Mouse (Mus musculus): ENCODE data around the gene Mei1.

The Mei1 gene

DNA sequence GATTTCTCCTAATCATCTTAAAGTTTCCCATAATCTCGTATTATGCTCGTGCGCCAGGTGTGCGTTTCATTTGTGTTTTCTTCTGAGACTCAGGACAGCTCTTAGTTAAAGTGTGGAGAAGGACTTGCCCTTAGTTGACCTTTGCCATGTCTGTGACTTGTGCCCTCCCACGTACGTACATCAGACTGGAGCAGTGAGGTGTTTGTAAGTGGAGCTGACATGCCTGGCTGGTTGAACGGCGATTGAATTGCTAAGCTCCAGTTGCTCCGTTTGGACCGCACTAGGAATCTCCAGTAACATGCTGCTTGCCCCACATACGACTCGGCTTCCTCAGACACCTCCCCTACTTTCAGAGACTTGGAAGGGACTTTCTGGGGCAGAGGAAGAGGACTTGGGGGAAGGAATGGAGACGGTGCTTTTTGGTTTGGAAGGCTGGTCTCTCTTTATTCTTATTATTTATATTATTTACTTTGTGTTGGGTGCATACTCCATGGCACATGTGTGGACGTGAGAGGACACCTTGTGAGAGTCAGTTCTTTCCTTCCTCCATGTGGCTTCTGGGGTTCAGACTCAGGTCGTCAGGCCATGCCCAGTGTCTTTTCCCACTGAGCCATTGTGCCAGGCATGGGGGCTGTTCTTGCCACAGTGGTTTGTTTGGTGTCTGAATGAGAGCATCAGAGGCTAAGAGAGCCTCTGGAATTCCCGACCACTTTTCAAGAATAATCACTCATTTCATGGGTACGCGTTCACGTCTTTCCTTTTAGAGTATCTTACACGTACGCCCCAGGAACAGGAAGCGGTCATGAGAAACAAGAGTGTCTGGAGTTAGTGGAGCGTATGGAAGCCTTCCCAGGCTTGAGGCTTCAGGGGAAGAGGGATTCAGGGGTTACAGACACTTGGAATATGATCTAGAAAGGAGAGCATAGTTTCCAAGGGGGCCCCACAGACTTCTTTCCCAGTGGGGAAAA lies 97.7 kb downstream of the Mei1 start:
- ATAC-seq (ENCODE audit: insufficient number of reproducible peaks, low FRiP score, low TSS enrichment) = no peak

- ATAC-seq (ENCODE audit: insufficient number of reproducible peaks, low FRiP score, low TSS enrichment) = no peak
These were observed 99.9 kb downstream of the Mei1 start for GRCm38 (mm10) chr15:82169671-82170070.

DNA sequence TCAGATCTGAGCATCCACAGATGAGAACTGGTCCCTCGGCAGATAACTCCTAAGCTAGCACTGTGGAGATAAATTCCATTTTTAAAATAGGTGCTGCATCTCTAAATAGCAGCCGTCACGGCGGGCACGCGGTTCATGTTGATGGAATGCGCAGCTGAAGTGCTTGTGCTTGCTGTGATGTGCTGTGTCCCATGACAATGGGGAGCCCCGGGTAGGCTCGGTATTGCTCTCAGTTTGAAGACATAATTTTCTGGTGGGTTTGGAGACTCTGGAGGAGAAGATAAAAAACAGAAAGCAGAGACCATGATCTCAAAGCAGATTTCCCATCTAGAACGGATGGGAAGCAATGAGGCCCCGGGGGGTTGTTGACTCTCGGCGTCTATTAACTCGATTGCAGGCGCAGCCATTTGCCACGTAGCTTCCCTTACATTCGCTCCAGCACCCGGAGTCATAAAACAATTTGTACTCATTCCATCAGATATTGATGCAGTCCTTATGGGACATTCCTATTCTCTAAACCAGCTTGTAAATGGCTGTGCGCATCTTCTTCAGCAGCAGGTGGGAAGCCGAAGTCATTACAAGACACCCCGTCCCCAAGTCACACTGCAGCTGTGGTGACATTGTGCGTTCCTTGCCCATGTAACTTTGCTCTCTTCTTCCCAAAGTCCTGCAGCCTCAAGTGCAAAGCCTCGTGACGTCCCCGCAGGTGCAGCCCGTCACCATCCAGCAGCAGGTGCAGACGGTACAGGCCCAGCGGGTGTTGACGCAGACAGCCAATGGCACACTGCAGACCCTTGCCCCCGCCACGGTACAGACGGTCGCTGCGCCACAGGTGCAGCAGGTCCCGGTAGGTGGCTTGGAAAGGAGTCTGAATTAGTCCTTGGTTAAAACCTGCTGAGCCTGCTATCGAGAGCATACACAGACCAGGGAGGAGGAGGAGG lies 100.9 kb downstream of the Mei1 start:
- ATAC-seq (ENCODE audit: insufficient number of reproducible peaks, low FRiP score, low TSS enrichment) = no peak

GRCm38 (mm10) chr15:82172648-82173047 lies 102.9 kb downstream of the Mei1 start:
- peak; percentile 56; the same call in 1 of the 2 replicates for ATAC-seq (ENCODE audit: insufficient number of reproducible peaks, low FRiP score, low TSS enrichment)

- ATAC-seq (ENCODE audit: insufficient number of reproducible peaks, low FRiP score, low TSS enrichment) = no peak
These were observed 105.3 kb downstream of the Mei1 start for GRCm38 (mm10) chr15:82175091-82175490.
